Mouse (Mus musculus) retina, postnatal 7 days (tissue): ENCODE measurements around the gene Plxna2.

ENCODE experiments used
- DNase-seq: peaks from one replicate; pipeline ENCODE4 v3.0.0-alpha.2; 2012; ENCODE audit warnings: low read depth, low spot score

Gene Plxna2

DNA sequence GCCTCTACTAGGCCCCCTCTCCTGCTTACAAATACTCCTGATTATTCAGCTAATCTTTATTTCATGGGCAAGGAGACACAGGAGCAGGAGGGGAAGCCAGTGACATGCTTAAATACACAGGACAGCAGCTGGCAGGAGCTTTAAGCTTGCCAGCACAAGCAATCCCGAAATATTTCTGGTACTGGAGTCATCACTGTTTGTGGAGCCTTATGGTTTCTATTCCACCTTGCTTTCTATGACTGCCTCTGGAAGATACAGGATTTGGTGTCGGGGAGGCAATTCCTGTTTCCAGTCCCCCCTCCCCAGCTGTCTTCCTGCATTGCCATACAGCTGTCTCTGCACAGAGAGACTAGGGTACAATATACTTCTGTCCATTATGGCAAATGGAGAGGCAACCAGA lies 4.7 kb downstream of the Plxna2 start:
- no peak for DNase-seq

- no peak for DNase-seq
Measured at GRCm38 (mm10) chr1:194623641-194624040, 5.6 kb downstream of the Plxna2 start.

GRCm38 (mm10) chr1:194624411-194624810 lies 6.4 kb downstream of the Plxna2 start:
- no peak for DNase-seq

DNA sequence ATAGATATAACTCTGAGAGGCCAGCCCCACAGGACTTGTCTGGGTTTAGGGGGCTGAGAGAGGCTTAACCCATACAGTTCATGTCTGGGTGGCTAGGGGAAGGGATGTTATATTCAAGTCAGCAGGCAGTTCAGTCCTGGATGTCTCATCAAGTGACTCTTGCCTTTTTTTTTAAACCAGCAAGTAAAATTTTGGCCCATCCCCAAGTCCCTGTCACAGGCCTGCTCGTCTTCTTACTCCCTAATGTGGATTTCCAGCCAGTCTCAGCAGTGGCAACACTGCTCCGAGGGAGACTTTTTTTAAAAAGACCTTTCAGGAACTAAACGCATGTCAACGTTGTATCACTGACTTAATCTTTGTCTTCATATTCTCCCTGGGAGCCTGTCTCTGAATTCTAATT lies 7.0 kb downstream of the Plxna2 start:
- no peak for DNase-seq

DNA sequence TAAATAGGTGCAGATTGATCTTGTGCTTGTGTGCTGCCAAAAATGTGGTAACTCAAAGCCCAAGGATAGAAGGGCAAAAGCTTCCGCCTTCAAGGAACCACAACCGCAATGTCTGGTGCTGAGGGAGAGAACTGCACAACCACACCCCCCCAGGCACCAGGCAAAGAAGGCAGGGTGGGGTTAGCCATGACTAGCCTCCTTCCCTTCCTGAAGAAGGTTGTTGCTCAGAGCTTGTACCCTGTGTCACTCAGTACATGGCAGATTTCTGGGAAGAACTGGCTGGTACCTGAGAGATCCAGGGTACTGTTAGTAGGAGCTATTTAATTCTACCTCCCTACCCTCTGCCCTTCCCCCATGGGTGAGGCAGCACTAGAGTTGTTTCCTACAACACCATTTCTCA lies 8.1 kb downstream of the Plxna2 start:
- no peak for DNase-seq

DNA sequence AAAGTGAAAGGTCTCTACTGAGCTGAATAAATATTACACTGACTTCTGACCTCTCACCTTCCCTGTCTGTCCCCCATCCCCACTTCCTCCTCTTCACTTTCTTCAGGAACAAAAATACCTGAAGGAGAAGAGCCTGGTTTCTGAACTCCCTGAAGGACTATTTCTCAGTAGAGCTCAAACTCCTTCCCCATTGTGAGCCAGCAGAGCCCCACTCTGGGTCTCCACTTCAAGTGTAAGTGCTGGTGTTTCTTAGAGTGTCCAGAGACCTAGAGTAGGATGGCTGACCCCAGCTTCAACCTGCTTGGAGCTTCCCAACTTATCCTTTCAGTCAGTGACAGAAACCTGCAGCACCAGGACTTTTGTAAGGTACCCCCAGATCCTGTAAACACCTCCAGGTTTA lies 9.3 kb downstream of the Plxna2 start:
- DNase-seq = no peak

- DNase-seq = no peak
Measured at GRCm38 (mm10) chr1:194629135-194629689, 11.2 kb downstream of the Plxna2 start.

DNA sequence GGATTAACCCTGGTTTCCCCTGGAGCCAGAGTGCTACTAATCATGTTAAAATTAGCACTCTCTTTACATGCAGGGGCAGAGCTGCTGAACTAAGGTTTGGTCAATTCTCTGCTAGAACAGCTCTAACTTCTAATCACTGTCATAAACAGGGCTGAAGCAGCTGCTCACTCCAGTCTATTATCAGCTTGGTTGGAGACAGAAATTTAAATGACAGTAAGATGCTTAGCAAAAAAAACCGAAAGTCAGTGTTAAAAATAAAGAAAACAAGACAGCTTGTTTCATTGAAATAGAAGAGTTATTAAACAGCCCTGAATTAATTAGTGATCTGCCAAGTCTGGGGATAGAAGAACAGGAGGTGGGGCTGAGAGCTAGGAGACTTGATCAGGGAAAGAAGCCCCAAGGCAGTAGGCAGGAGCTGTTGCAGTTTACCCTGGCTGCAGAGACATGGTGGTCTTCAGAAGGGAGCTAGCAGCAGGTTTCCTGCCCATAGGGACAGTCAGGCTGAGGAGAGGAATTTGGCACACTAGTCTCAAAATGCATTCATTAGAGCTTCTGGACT lies 12.6 kb downstream of the Plxna2 start:
- DNase-seq = no peak

- no peak for DNase-seq
Measured at GRCm38 (mm10) chr1:194631574-194631973, 13.6 kb downstream of the Plxna2 start.

- no peak for DNase-seq
Measured at GRCm38 (mm10) chr1:194632029-194632428, 14.0 kb downstream of the Plxna2 start.

DNA sequence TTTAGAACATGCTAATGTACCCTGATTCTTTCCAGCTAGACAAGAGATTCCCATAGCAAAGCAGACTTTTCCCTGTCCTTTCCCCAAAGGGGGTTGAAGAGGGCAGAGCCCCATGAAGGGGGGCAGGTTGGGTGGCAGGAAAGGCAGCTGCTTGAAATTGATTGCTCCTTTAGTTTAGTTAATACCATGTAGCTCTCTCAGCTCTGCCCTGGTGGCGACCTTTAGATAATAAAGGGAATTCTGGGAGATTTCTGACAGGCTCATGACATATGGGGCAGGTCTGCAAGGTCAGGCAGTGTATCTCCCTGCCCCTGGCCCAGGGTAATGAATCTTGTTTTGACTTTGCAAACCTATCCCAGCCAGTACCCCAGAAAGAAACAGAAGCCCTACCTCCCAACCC lies 17.4 kb downstream of the Plxna2 start:
- DNase-seq = no peak

GRCm38 (mm10) chr1:194635942-194636341 lies 17.9 kb downstream of the Plxna2 start:
- DNase-seq = no peak

- DNase-seq = no peak
Measured at GRCm38 (mm10) chr1:194637391-194638304, 19.6 kb downstream of the Plxna2 start.

DNA sequence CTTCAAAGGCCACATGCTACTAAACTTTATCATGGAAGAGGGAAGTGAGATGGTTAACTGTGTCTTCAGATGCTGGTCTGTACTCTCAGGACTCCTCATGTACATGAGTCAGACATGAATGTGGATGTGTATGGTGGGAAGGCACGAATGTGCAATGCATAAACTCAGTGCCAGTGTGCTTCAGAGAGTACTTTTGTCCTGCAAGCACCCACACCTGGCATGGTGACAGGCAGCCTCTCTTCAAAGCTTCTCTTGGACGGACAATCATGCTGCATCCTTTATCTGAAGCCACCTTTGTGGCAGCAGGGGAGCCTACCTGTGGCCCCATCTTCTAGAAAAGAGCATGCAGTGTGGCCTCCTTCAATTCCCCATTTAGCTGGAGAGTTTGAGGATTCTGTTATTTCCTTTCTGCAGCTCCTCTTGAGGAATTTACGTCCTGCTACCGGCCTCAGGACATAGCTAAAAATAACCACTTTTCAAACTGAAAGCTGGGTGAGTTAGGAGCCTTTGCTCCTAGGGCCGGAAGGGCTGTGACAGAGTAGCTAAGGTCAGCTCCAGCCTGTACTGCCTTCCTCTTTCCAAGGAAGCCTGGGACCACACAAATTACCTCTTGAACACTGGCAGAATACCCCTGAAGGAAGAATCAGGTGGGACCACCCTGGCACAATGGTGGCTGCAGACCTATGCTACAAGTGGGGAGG lies 23.7 kb downstream of the Plxna2 start:
- no peak for DNase-seq

DNA sequence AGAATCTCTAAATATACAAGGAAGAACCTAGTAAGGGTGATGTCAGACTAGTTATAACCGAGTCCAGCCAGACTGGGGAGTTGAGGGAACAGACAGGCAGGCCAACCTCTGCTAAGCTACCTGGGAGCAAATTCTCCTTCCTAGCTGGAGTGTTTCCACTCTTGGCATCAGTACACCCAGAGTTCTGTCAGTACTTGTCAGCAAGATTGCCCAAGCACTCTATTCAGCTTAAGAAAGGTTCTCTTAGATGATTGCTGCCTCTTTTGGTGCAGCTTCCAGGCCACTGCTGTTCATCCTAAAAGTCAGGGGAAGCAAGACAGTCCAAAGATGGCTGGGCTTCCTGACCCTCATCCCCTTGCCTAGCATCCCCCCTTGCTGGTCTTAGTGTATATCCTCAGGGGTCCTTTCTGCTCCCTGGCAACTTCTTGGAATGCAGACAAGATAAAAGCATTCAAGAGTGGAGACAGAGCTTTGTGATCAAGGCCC lies 24.3 kb downstream of the Plxna2 start:
- DNase-seq = no peak

DNA sequence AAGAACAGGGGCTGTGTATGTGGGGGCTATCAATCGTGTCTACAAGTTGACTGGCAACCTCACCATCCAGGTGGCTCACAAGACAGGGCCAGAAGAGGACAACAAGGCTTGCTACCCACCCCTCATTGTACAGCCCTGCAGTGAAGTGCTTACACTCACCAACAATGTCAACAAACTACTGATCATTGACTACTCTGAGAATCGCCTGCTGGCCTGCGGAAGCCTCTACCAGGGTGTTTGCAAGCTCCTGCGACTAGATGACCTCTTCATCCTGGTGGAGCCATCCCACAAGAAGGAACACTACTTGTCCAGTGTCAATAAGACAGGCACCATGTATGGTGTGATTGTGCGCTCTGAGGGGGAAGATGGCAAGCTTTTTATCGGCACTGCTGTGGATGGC lies 25.9 kb downstream of the Plxna2 start:
- no peak for DNase-seq

DNA sequence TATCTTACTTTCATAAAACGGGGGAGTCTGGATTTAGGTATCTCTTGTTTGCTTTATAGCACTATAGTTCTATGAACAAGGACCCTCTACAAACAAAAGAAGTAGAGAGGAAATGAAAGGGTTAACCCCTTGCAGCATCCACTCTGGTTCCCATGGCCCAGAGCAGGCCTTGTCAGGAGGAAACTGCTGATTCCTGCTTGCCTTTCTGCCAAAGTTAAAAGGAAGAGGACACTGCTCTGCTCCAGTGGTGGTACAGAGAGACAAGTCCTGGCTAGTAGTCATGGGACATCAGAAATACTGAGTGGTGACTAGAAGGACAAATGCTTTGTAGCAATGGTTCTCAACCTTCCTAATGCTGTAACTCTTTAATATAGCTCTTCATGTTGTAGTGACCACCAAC lies 27.9 kb downstream of the Plxna2 start:
- DNase-seq = no peak

DNA sequence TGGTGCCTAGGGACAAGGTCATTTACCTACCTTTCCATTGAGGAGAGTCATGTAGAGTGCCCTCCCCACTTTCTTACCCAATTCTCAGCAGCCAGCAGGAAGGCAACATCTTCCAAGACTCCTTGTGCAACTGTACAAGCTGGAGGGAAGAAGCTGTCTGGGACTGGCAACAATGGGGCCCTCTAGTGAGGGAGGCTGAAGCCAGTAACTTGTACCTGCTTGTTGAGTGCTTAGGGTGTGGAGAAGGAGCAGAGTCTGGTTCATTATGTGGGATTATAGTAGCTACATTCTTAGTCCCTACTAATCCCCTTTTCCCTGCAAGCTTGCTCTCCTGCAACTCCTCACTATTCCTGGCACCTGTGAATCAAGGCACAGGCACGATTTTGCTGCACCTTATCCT lies 32.1 kb downstream of the Plxna2 start:
- no peak for DNase-seq

DNA sequence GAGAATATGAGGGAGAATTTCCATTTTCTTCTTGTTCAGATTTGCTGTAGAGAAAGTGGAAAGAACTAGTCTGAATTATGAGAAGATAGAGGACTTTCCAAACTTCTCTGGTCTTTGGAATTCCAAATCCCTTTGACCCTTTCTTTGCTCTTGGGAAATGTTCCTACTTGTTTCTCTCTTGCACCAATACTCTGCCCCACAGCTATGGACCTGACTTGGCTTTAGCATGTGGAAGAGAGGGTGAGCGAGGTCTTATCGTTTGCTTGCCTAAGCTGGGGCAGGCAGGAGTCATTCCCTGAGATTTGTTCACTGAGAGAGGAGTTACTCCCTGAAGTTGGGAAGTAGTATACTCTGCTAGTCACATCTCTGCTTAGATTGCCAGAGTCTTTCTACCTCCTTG lies 32.5 kb downstream of the Plxna2 start:
- DNase-seq = no peak

GRCm38 (mm10) chr1:194651987-194652386 lies 34.0 kb downstream of the Plxna2 start:
- DNase-seq = no peak

- no peak for DNase-seq
Measured at GRCm38 (mm10) chr1:194658459-194659160, 40.6 kb downstream of the Plxna2 start.
